Mouse (Mus musculus) liver, embryonic 16.5 days (tissue): ENCODE results near the gene Oit3. TPM values are rescaled to one million over a fixed set of nuclear protein-coding genes. Genes with fewer than 3 reads are reported as not detected.

Source experiments
- polyA plus RNA-seq: library from polyadenylated mRNA; unstranded; fragments of >200 nt; fragmentation: Nextera tagmentation; extraction: Ambion mirVana; gene quantifications from 2 replicates; pipeline ENCODE4 v1.2.1, GENCODE M21; 2015

The Oit3 gene
- polyA plus RNA-seq, 1 experiment from 2014 or later, result 21.0 TPM

Other genes starting within 250 kb of the Oit3 start
- gene Sept10, start 219.9 kb downstream of the Oit3 start, polyA plus RNA-seq, result 9.4 and 11.9 TPM in 2 replicates
- 2.5 and 2.7 TPM in 2 replicates for gene Sowahc, start 219.8 kb downstream of the Oit3 start, polyA plus RNA-seq
- gene P4ha1, start 118.5 kb downstream of the Oit3 start, polyA plus RNA-seq, result 14.9 and 15.0 TPM in 2 replicates
- 3.3 and 5.6 TPM in 2 replicates for gene Gm10273, start 46.1 kb downstream of the Oit3 start, polyA plus RNA-seq
- gene Pla2g12b, start 38.1 kb downstream of the Oit3 start, polyA plus RNA-seq, result 57.6 and 60.4 TPM in 2 replicates
- gene Gm10322, start 174.3 kb upstream of the Oit3 start, polyA plus RNA-seq, result not detected in 2 replicates
- 9.7 and 11.7 TPM in 2 replicates for gene Mcu, start 174.9 kb upstream of the Oit3 start, polyA plus RNA-seq